Mouse (Mus musculus) left cerebral cortex, postnatal 36 days (tissue): ENCODE data around the gene 1700012P22Rik. TPM values are rescaled to one million over a fixed set of nuclear protein-coding genes. Genes with fewer than 3 reads are reported as not detected.

ENCODE experiments used
- total RNA-seq, 2 experiments: library from RNA; stranded (reverse); gene quantifications; 2 replicates each; pipeline ENCODE4 v1.2.3; 2021

The 1700012P22Rik gene
- total RNA-seq, 2 experiments from 2014 or later, result not detected

Other genes starting within 250 kb of the 1700012P22Rik start
- not detected for gene Oog2, start 248.1 kb downstream of the 1700012P22Rik start, total RNA-seq
- not detected for gene C87977, start 225.5 kb downstream of the 1700012P22Rik start, total RNA-seq
- gene Pramel5, start 158.3 kb downstream of the 1700012P22Rik start, total RNA-seq, result not detected
- not detected for gene Gm13128, start 108.5 kb downstream of the 1700012P22Rik start, total RNA-seq
- not detected for gene Gm13119, start 80.8 kb downstream of the 1700012P22Rik start, total RNA-seq
- not detected for gene Pramef20, start 60.8 kb downstream of the 1700012P22Rik start, total RNA-seq
- gene Pramef12, start 30.3 kb downstream of the 1700012P22Rik start, total RNA-seq, result not detected
- gene Gm9944, start 14.5 kb upstream of the 1700012P22Rik start, total RNA-seq, result not detected
- gene Aadacl3, start 25.0 kb upstream of the 1700012P22Rik start, total RNA-seq, result not detected
- not detected for gene 9430007A20Rik, start 81.0 kb upstream of the 1700012P22Rik start, total RNA-seq
- not detected for gene Gm13124, start 126.4 kb upstream of the 1700012P22Rik start, total RNA-seq
- gene Aadacl4, start 174.9 kb upstream of the 1700012P22Rik start, total RNA-seq, result not detected
- not detected for gene Gm436, start 247.6 kb upstream of the 1700012P22Rik start, total RNA-seq